Mouse (Mus musculus) small intestine, adult 2 months (tissue): ENCODE data around the gene Elk4.

Experiments used
- CTCF ChIP-seq: fragments of 200-500 bp; IDR thresholded peaks from 2 replicates; pipeline ENCODE4 v1.5.1; 2012; ENCODE audit warnings: low read depth, mild to moderate bottlenecking, control low read depth, inconsistent platforms, low read length, moderate library complexity, mixed read lengths; ENCODE audit not compliant: insufficient replicate concordance, insufficient read length; ENCODE audit errors: extremely low read depth
- POLR2A ChIP-seq: fragments of 200-500 bp; IDR thresholded peaks from 2 replicates; pipeline ENCODE4 v1.6.1; 2012; ENCODE audit warnings: low read depth, mild to moderate bottlenecking, control low read depth, inconsistent platforms, low read length, moderate library complexity

- no peak for TF ChIP-seq CTCF
- TF ChIP-seq POLR2A: no peak
Measured at GRCm38 (mm10) chr1:131989476-131989875, 17.9 kb upstream of the Elk4 start.
